Mouse (Mus musculus) right cerebral cortex, postnatal 36 days (tissue): ENCODE measurements at regions not wholly inside any gene's neighbourhood (a gene's known extent, or its start where the extent isn't known, plus 50 kb on each side); places are given as distances from the start of the nearest gene placed in this dataset.

Experiments used
- DNase-seq, 2 experiments: peaks; one replicate each; pipeline ENCODE4 v3.0.0; 2022; ENCODE audit warnings: low spot score in 2 of 2, mixed read lengths in 1 of 2

GRCm38 (mm10) chr17:62077604-62078003 is 803.5 kb downstream of the Efna5 start:
- DNase-seq, result peak; percentile 2 to 41

GRCm38 (mm10) chr17:62064939-62065338 is 816.2 kb downstream of the Efna5 start:
- DNase-seq, result no peak

- no peak for DNase-seq
Measured at GRCm38 (mm10) chr17:62058016-62058415, 823.1 kb downstream of the Efna5 start.

DNA sequence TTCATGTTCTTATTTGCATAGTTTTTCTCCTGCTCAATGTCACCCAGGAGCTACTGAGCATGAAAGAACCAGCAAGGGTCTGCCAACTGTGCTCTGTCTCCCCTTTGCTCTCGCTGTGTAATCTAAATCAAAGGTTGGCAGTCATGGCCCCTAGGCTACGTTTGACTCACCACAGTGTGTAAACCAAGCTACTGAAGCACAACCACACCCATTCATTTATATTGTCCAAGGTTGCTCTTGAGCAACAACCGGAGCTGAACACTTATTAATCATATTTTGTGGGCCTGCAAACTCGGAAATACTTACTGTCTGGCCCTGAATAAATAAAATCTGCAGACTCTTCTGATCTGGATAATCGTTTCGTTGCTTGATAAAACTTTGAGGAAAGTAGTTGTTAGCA is 826.3 kb downstream of the Efna5 start:
- DNase-seq, result no peak

DNA sequence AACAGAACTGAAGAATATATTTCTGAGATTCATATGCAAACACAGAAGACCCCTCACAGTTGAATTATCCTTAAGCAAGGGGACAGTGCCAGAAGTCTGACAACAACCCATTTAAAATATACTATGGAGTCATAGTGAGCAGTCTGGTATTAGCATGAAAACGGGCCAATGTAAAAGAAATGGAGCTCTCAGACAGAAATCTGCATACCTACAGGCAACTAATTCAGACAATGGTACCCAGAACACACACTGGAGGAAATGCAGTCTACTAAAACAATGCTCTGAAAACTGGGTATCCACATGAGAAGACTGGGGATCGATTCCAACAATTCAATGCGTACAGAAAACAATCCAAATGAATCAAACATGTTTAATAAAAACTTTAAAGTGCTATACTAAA is 832.1 kb downstream of the Efna5 start:
- DNase-seq, result no peak

DNA sequence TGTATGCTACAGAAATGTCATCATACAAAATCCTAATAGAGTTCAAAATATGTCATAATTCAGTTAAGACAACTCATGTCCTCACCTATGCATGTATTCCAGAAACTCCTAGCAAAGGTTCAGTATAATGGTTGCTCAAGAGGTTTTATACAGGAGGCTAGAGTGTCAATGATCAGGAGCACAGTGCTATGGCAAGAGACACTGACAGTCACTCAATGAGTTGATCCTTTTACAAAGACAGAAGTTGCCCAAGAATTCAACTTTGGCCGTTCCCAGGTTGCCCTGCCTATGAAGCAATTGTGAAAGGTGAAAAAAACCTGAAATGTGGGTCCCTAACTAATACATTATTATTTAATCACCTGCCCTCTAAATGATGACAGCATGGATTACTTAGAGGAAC is 850.5 kb downstream of the Efna5 start:
- DNase-seq, result no peak
